Mouse (Mus musculus) cerebellum, adult 18-20 months (tissue): ENCODE data around the gene Brca2.
A peak's percentile ranks its signal among the peaks of the same experiment; 100 is the strongest.

ENCODE experiments used
- DNase-seq, 2 experiments: peaks; one replicate each; pipeline ENCODE4 v3.0.0; 2021

Brca2 gene

GRCm38 (mm10) chr5:150566226-150566625 lies 43.8 kb downstream of the Brca2 start:
- no peak for DNase-seq

- no peak for DNase-seq
Measured at GRCm38 (mm10) chr5:150566971-150567370, 44.5 kb downstream of the Brca2 start.

- no peak for DNase-seq
Measured at GRCm38 (mm10) chr5:150570496-150571219, 48.2 kb downstream of the Brca2 start.

GRCm38 (mm10) chr5:150574403-150574802 lies 52.0 kb downstream of the Brca2 start:
- no peak for DNase-seq

- no peak for DNase-seq
Measured at GRCm38 (mm10) chr5:150574885-150575284, 52.5 kb downstream of the Brca2 start.

- DNase-seq: no peak
Measured at GRCm38 (mm10) chr5:150576832-150577231, 54.4 kb downstream of the Brca2 start.

- no peak for DNase-seq
Measured at GRCm38 (mm10) chr5:150578613-150579171, 56.3 kb downstream of the Brca2 start.

GRCm38 (mm10) chr5:150581180-150581579 lies 58.8 kb downstream of the Brca2 start:
- no peak for DNase-seq

- DNase-seq: no peak
Measured at GRCm38 (mm10) chr5:150583181-150583580, 60.8 kb downstream of the Brca2 start.

GRCm38 (mm10) chr5:150583622-150584336 lies 61.3 kb downstream of the Brca2 start:
- peak; percentile 28 to 45 for DNase-seq

- no peak for DNase-seq
Measured at GRCm38 (mm10) chr5:150584337-150584729, 61.9 kb downstream of the Brca2 start.

GRCm38 (mm10) chr5:150589945-150590344 lies 67.5 kb downstream of the Brca2 start:
- no peak for DNase-seq

GRCm38 (mm10) chr5:150592186-150592903 lies 69.9 kb downstream of the Brca2 start:
- no peak for DNase-seq

GRCm38 (mm10) chr5:150592904-150593755 lies 70.7 kb downstream of the Brca2 start:
- DNase-seq: peak; percentile 66 to 71

GRCm38 (mm10) chr5:150593756-150594648 lies 71.6 kb downstream of the Brca2 start:
- peak; percentile 69 to 76 for DNase-seq

- DNase-seq: peak in 1 of 2 experiments; percentile 39
Measured at GRCm38 (mm10) chr5:150594649-150595339, 72.4 kb downstream of the Brca2 start.

- DNase-seq: no peak
Measured at GRCm38 (mm10) chr5:150595366-150596016, 73.1 kb downstream of the Brca2 start.

GRCm38 (mm10) chr5:150597088-150597487 lies 74.7 kb downstream of the Brca2 start, which contains the start of gene N4bp2l1:
Gene N4bp2l1 (minus strand): TSS chr5:150597188.
- DNase-seq: no peak

- no peak for DNase-seq
Measured at GRCm38 (mm10) chr5:150598202-150599119, 76.0 kb downstream of the Brca2 start.
